Mouse (Mus musculus) adrenal gland, adult 2 months (tissue): ENCODE measurements around the gene Pitpnm3. TPM values are rescaled to one million over a fixed set of nuclear protein-coding genes. Genes with fewer than 3 reads are reported as not detected.

Experiments used
- DNase-seq: peaks from one replicate; pipeline ENCODE4 v3.0.0; 2021
- polyA plus RNA-seq: library from polyadenylated mRNA; depleted of rRNA; stranded (reverse); fragments of >200 nt; gene quantifications from 2 replicates; pipeline ENCODE4 v1.2.3, GENCODE M21; 2012
- total RNA-seq, 2 experiments: library from RNA; stranded (reverse); gene quantifications; 2 replicates each; pipeline ENCODE4 v1.2.3; 2021

Gene Pitpnm3
- total and polyA plus RNA-seq, 3 experiments = 1.8 to 4.5 (median 4.0) TPM

- DNase-seq = no peak
These were observed 39.6 kb downstream of the Pitpnm3 start for GRCm38 (mm10) chr11:72095994-72096393.

DNA sequence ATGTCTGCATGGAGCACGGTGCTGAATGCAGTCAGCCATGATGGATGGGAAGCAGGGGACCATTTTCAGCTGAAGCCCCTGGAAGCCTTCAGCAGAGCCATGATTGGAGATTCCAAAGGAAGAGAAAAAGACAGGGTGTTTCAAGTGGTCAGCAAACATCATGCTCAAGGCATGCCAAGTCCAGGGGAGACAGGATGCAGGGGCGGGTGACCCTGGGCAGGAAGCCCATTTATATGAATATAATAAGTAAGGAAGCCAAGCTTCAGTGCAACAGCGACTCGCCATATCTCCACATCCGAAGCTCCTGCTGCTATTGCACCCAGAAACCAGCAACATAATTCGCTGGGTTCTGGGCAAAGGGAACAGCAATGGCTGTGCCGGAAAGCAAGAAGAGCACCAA is 41.1 kb downstream of the Pitpnm3 start:
- peak; percentile 64 for DNase-seq

- peak; percentile 12 for DNase-seq
These were observed 43.2 kb downstream of the Pitpnm3 start for GRCm38 (mm10) chr11:72092390-72092789.

GRCm38 (mm10) chr11:72086251-72087046 is 49.1 kb downstream of the Pitpnm3 start:
- DNase-seq = no peak

- DNase-seq = no peak
These were observed 51.2 kb downstream of the Pitpnm3 start for GRCm38 (mm10) chr11:72084337-72084736.

GRCm38 (mm10) chr11:72082601-72083000 is 53.0 kb downstream of the Pitpnm3 start:
- DNase-seq = no peak

DNA sequence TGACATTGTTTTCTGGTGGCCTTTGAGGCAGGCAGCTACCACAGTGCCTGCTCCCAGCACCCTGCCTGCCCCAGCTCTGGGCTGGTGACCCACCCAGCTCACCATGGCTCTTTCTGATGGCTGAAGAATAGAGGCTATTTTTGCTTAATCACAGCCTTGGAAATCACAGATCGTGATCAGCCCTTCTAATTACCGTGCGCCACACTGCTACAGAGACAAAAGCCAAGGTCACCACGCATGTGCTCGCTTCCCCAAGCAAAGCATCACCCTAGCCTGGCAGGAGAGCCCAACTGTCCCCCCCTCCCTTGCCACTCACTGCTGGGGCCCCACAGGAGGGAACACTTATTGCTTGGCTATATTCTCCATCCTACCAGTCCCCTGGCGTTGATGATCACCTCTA is 55.1 kb downstream of the Pitpnm3 start:
- no peak for DNase-seq

GRCm38 (mm10) chr11:72078647-72079046 is 56.9 kb downstream of the Pitpnm3 start:
- no peak for DNase-seq

- DNase-seq = no peak
These were observed 57.5 kb downstream of the Pitpnm3 start for GRCm38 (mm10) chr11:72078056-72078455.

DNA sequence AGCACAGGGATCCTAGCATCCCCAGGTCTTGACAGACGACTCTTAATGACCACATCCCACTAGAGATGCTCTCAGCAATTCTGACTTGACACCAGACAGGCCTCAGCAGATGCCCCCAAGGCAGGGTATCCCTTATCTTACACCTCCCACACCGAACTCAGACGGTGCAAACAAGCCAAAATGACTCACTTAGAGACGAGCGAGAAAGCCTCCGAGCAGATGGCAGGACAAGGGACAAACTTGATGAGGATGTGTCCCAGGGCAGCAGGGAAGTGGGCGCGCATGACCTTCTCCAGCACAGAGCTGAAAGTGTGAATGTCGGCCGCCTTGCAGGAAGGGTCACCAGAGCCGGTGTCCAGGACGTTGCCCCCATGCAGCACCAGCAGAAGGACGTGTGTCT is 61.3 kb downstream of the Pitpnm3 start:
- DNase-seq = no peak

- no peak for DNase-seq
These were observed 63.2 kb downstream of the Pitpnm3 start for GRCm38 (mm10) chr11:72072331-72072905.

GRCm38 (mm10) chr11:72070733-72071132 is 64.8 kb downstream of the Pitpnm3 start:
- no peak for DNase-seq

- no peak for DNase-seq
These were observed 67.6 kb downstream of the Pitpnm3 start for GRCm38 (mm10) chr11:72068026-72068425.

DNA sequence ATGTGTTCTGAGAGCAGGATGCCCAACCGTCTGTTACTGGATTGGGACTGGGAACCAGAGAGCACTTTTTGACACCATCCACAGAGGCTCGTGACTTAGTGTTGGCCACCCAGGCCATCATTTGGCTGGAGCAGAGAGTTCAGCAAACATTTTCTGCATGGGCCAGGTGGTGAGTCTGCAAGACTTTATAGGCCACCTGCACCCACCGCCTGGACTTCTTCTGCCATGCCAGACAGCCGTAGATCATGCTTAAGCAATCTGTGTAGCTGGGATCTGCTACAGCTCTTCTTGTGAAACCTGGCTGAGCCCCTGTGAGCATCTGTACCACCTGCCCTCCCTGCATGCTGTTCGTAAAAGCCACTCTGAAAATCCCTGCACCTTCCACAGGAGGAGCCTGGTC is 68.3 kb downstream of the Pitpnm3 start:
- DNase-seq = no peak

GRCm38 (mm10) chr11:72066330-72066729 is 69.2 kb downstream of the Pitpnm3 start:
- no peak for DNase-seq

- peak; percentile 91 for DNase-seq
These were observed 70.5 kb downstream of the Pitpnm3 start for GRCm38 (mm10) chr11:72065103-72065502.

- DNase-seq = no peak
These were observed 71.2 kb downstream of the Pitpnm3 start for GRCm38 (mm10) chr11:72064414-72064813.

DNA sequence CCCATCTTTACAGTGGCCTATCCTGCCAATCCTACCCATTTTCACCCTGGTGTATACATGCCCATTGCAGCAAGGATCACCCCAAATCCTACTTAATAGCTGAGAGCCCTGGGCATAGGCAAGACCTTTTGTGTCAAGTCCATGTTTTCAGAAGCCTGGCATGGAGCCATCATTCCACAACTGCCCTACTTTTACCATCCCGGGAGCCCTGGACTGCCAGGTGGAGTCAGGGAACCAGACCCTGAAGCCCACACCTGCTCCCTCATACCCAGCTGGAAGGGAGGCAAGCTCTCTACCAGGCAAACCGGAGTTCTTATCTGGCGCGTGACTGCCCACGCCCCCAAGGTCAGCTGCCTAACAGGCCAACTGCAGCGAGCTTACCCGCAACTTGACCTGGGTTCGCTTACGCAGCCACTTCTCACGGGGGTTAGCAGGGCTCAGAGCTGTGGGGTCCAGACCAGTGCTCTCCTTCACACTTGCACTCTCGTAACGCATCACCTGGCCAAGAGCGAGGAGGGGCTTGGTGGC is 74.4 kb downstream of the Pitpnm3 start:
- DNase-seq = no peak

DNA sequence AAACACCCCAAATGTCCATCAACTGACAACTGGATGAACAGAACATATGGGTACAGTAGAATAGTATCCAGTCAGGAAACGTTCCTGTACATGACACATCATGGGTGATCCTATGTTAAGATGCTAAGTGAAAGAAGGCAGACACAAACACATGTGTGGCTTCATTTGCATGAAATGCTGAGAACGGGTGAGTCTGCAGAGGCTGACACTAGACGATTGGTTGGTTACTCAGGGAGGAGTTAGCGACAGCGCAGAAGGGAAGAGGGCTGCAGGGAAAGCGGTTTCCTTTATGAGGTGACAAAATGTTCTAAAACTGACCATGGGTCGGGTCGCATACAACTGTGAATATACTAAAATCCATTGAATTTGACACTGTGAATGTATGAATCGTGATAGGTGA is 75.2 kb downstream of the Pitpnm3 start:
- DNase-seq = no peak

- DNase-seq = no peak
These were observed 78.4 kb downstream of the Pitpnm3 start for GRCm38 (mm10) chr11:72057166-72057565.

GRCm38 (mm10) chr11:72055176-72055575 is 80.4 kb downstream of the Pitpnm3 start:
- no peak for DNase-seq

- peak; percentile 72 for DNase-seq
These were observed 82.9 kb downstream of the Pitpnm3 start for GRCm38 (mm10) chr11:72052636-72053035.

GRCm38 (mm10) chr11:72052221-72052620 is 83.4 kb downstream of the Pitpnm3 start:
- DNase-seq = no peak
